Mouse (Mus musculus) limb, embryonic 15.5 days (tissue): Measurements from ENCODE around the gene Mob3b. TPM values are rescaled to one million over a fixed set of nuclear protein-coding genes. Genes with fewer than 3 reads are reported as not detected.

ENCODE experiments used
- ATAC-seq: fragments of 200-750 bp; cut with Nextera tagmentation; 2 replicates; pipeline ENCODE4 v1.8.0; 2017; ENCODE audit warnings: low read depth, moderate TSS enrichment; ENCODE audit not compliant: insufficient number of reproducible peaks, low FRiP score, low TSS enrichment
- H3K27ac ChIP-seq: fragments of 300-500 bp; sonication (generic); 2 replicates; pipeline ENCODE4 v1.5.1; 2015; ENCODE audit warnings: moderate library complexity, mild to moderate bottlenecking, inconsistent platforms
- H3K27me3 ChIP-seq: fragments of 300-500 bp; sonication (generic); 2 replicates; pipeline ENCODE4 v1.6.1; 2015; ENCODE audit warnings: inconsistent platforms
- H3K36me3 ChIP-seq: fragments of 300-500 bp; sonication (generic); 2 replicates; pipeline ENCODE4 v1.6.1; 2015; ENCODE audit warnings: inconsistent platforms
- H3K4me1 ChIP-seq: fragments of 300-500 bp; sonication (generic); 2 replicates; pipeline ENCODE4 v1.6.1; 2015; ENCODE audit warnings: inconsistent platforms
- H3K4me2 ChIP-seq: fragments of 300-500 bp; sonication (generic); 2 replicates; pipeline ENCODE4 v1.6.1; 2015; ENCODE audit warnings: mild to moderate bottlenecking, inconsistent platforms
- H3K4me3 ChIP-seq: fragments of 300-500 bp; sonication (generic); 2 replicates; pipeline ENCODE4 v1.5.1; 2015; ENCODE audit warnings: mild to moderate bottlenecking, inconsistent platforms
- H3K9ac ChIP-seq: fragments of 300-500 bp; sonication (generic); 2 replicates; pipeline ENCODE4 v1.6.1; 2015; ENCODE audit warnings: inconsistent platforms
- H3K9me3 ChIP-seq: fragments of 300-500 bp; sonication (generic); 2 replicates; pipeline ENCODE4 v1.6.1; 2016; ENCODE audit warnings: inconsistent platforms
- WGBS: fragments of 180-500 bp; shearing (Covaris S2); methylation state at CpG from one replicate; pipeline ENCODE4 v1.1.7; 2015; 5-methylcytosine and 5-hydroxymethylcytosine counted together
- polyA plus RNA-seq: library from polyadenylated mRNA; unstranded; fragments of >200 nt; fragmentation: Nextera tagmentation; extraction: Ambion mirVana; gene quantifications from 2 replicates; pipeline ENCODE4 v1.2.1, GENCODE M21; 2015

The Mob3b gene
- 12.6 and 12.8 TPM in 2 replicates for polyA plus RNA-seq

DNA sequence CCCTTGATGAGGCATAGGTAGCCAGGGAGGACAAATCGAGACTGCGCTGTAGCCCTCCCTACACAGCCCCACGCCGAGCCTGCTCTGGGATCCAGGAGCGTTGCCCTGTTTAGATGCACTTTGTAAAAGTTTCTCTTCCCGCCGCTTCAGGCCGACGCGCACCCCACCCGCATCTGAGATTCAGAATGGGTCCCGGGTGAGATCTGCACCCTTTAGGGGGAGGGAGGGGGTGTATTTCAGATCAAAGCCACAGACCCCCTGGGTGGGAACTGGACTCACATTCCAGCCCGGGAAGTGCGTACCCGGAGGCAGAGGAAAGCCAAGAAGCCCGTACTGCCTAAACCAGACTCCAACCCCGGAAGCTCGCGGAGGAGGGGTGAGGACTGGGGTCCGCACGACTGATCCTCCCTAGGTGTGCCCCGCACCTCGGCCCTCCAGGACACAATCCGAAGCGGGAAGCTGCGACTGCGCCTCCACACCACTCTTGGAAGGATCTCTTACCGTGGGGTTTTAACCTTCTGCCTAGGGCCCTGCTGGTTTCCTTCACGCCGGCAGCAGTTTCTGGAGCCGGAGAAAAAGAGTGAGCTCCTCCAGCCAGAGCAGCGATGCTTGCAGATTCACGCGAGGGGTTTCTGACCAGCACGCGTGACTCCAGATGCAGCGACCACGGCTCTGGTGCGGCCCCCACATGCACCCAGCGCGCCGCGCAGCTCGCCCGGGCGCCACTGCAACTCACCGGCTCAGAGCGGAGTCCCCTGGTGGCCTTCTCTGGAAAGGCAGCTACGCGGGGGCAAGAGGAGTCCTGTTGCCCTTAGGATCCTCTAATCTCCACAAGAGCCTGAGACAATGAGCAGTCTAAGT lies at the start of gene Mob3b:
Gene Mob3b, minus strand, starts transcription at position 734 of the 861 bp plus-strand sequence.
- H3K4me1 ChIP-seq: peaks cover 21% of the 10 kb centered on the region
- no peaks in the 10 kb centered on the region for H3K27me3 ChIP-seq
- peak within 1 kb of the TSS; percentile 47 for H3K9ac ChIP-seq
- WGBS: under 1% methylated on average over 50 of the region's 50 CpGs
- no peaks in the 10 kb centered on the region for H3K9me3 ChIP-seq
- H3K36me3 ChIP-seq: no peaks in the 10 kb centered on the region
- H3K4me2 ChIP-seq: peak within 1 kb of the TSS; percentile 83
- H3K27ac ChIP-seq: peak within 1 kb of the TSS; percentile 84
- ATAC-seq: peak; percentile 74
- H3K4me3 ChIP-seq: peak within 1 kb of the TSS; percentile 62

DNA sequence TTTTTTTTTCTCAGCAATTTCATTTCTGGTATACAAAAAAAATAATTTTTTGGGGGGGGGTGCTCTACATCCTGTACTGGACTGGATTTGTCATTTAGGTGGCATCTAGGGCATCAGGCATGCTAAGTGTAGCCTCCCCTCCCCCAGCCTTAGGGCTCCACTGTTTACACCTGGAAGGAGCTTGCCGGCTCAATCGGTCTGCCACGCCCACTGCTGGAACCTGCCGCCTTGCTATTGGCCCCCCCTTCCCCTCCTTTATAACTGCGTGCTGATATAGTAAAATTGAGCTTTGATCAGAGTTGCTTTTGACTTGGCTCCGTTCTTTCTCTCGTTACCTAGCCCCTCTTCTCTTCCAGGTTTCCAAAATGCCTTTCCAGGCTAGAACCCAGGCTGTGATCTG lies 47.4 kb upstream of the Mob3b start:
- no peak overlapping the region for H3K4me2 ChIP-seq
- 52% methylated on average over 7 of the region's 7 CpGs for WGBS
- H3K9ac ChIP-seq: no peak overlapping the region
- H3K4me1 ChIP-seq: no peaks in the 10 kb centered on the region
- no peaks in the 10 kb centered on the region for H3K9me3 ChIP-seq
- peaks cover 14% of the 10 kb centered on the region; the same call in 1 of the 2 replicates for H3K36me3 ChIP-seq
- H3K27ac ChIP-seq: no peak overlapping the region
- ATAC-seq: no peak
- no peaks in the 10 kb centered on the region for H3K27me3 ChIP-seq
- H3K4me3 ChIP-seq: no peak overlapping the region

DNA sequence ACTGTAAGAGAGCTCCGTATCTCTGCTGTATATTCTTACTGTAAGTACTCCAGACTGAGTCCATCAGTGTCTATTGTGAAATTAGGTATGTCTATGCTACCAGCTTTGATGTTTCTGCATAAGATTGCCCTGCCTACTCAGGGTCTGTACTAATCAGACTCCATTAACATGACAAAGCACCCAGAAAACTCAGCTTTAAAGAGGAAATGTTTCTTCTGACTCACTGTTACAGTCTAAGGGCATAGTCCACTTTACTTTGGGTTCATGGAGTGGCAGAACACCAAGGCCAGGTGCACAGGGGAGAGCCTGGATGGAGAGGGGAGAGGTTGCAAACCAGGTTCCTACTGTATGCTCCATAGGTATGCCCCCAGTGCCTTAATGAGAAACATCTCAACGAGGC lies 46.4 kb upstream of the Mob3b start:
- H3K27ac ChIP-seq: no peak overlapping the region
- H3K9ac ChIP-seq: no peak overlapping the region
- peaks cover 16% of the 10 kb centered on the region; the same call in 1 of the 2 replicates for H3K36me3 ChIP-seq
- WGBS: 98% methylated on average over 2 of the region's 2 CpGs
- no peaks in the 10 kb centered on the region for H3K27me3 ChIP-seq
- no peak for ATAC-seq
- no peak overlapping the region for H3K4me2 ChIP-seq
- H3K4me3 ChIP-seq: no peak overlapping the region
- no peaks in the 10 kb centered on the region for H3K9me3 ChIP-seq
- H3K4me1 ChIP-seq: no peaks in the 10 kb centered on the region

DNA sequence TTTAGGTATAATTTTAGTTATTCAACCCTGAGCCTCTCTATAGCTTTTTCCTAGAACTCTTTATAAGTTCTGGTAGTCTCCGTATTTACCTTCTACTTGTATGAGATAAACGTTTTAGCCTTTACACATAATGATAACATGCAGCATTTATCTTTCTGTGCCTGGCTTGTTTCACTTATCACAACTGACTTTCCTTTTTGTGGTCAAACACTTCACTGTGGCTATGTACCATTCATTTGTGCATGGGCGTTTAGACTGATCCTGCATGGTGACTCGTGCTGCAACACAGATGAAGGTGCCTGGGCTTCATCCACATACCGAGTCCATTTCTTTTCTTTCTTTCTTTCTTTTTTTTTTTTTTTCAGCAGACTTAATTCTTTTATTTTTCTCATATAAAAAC lies 44.4 kb upstream of the Mob3b start:
- Histone ChIP-seq H3K9ac (no peak overlapping the region), H3K27me3 (no peaks in the 10 kb centered on the region), H3K4me2 (no peak overlapping the region), H3K9me3 (no peaks in the 10 kb centered on the region), H3K4me1 (no peaks in the 10 kb centered on the region), H3K36me3 (peaks cover 21% of the 10 kb centered on the region), H3K27ac (no peak overlapping the region), H3K4me3 (no peak overlapping the region)
- 94% methylated on average over 5 of the region's 5 CpGs for WGBS
- ATAC-seq: no peak

DNA sequence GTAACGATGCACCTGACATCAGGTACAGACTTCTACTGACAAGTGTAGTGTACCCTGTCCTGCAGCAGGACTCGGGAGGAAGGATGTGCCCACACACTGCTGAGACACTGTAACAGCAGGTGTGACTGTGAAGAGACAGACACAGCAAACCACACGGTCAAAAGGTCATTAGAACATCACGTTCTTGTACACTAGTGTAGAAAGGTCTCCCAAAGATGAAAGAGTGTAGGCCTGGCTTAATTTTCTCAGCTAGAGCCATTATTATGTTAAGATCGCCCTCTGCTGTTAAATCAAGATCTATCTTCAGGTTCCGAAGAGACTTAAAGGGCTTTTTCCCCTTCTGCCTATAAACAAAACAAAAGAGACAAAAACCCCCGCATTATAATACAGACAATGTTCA lies 35.4 kb upstream of the Mob3b start:
- H3K9me3 ChIP-seq: no peaks in the 10 kb centered on the region
- H3K4me3 ChIP-seq: no peak overlapping the region
- H3K36me3 ChIP-seq: peaks cover 14% of the 10 kb centered on the region
- no peak for ATAC-seq
- H3K9ac ChIP-seq: no peak overlapping the region
- WGBS: 45% methylated on average over 7 of the region's 7 CpGs
- H3K4me1 ChIP-seq: no peaks in the 10 kb centered on the region
- no peak overlapping the region for H3K27ac ChIP-seq
- no peak overlapping the region for H3K4me2 ChIP-seq
- H3K27me3 ChIP-seq: no peaks in the 10 kb centered on the region

DNA sequence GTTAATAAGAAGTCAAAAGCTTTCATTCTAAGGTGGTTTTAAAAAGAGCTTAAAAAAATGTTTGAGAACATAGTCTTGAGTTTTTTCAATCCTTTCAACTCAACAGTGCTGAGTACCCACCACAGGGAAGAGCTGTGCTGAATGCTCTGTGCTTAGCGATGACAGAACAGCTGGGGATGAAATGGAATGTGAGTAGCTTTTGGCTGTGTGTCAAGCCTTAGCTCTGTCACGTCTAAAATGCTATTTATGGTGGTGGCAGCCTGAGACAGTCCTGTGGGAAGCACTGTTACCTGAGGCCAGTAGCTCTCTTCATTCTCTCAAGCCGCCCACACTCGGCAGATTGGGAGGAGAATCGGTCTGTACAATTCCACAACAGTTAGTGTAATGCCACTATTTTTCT lies 32.5 kb upstream of the Mob3b start:
- Histone ChIP-seq H3K4me1 (no peaks in the 10 kb centered on the region), H3K27ac (no peak overlapping the region), H3K4me3 (no peak overlapping the region), H3K9me3 (no peaks in the 10 kb centered on the region), H3K9ac (no peak overlapping the region), H3K4me2 (no peak overlapping the region), H3K36me3 (0 out of 2 replicates have a peak, but pooled peaks cover 9% of the 10 kb centered on the region), H3K27me3 (no peaks in the 10 kb centered on the region)
- ATAC-seq: no peak
- WGBS: 59% methylated on average over 5 of the region's 5 CpGs

DNA sequence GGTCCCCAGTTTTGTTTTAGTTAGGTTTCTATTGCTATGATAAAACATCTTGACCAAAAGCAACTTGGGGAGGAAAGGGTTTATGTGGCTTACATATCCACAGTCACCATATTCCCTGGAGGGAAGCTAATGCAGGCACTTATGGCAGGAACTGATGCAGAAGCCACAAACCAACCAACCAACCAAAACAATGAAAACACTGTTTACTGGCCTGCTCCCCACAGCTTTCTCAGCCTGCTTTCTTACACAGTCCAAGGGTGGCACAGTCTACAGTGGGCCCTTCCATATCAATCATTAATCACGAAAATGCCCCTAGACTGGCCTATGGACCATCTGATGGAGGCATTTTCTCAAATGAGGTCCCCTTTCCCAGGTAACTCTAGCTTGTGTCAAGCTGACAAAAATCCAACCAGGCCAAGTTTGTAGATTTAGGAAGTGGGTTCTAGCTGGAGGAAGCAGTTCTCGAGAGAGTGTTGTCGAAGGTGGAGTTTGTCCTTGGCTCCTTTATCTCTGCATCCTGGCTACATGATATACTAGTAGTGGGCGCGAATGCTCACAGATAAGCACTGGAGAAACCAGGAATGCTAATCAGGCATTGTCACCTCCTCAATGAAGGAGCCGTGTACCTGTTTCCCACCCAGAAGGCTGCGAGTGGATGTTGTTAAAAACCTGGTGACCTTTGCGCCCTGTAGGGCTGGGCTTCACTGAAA lies 30.5 kb upstream of the Mob3b start:
- Histone ChIP-seq H3K4me2 (no peak overlapping the region), H3K4me1 (no peaks in the 10 kb centered on the region), H3K27ac (no peak overlapping the region), H3K36me3 (no peaks in the 10 kb centered on the region), H3K9ac (no peak overlapping the region), H3K9me3 (no peaks in the 10 kb centered on the region), H3K4me3 (no peak overlapping the region), H3K27me3 (no peaks in the 10 kb centered on the region)
- ATAC-seq: no peak
- 92% methylated on average over 8 of the region's 8 CpGs for WGBS

DNA sequence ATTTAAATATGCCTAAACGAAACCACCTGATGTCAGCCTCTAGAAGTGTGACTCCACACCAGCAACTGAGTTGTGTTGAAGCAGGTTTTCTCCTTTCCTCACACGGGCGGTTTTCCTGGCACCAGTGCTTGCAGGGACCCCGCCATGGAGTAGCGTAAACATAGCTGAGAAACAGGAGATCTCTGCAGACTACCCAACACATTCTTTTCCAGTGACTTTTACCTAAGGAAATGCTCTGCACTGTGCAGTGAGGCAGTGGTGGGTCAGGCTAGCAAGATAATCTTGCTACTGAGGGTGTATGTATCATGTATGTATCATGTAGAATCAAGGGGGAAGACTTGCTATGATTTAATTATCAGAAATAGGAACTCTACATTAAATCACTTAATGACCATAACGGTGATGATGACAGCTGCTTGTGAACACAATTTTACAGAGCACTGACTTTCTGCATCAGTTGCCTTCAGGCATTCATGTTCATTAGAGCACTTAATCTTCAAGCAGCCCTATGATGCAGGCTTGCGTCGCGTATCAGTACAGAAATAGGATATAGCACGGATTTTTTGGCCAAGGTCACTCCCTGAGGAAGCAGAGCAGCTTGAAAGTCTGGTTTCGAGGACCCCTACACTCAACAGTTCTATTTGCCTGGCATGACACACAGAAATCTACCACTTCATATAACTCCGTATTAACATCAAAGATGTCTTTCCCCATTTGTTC lies 20.8 kb upstream of the Mob3b start:
- Histone ChIP-seq H3K4me2 (no peak overlapping the region), H3K36me3 (no peaks in the 10 kb centered on the region), H3K9ac (no peak overlapping the region), H3K4me1 (peaks cover 3% of the 10 kb centered on the region), H3K27me3 (no peaks in the 10 kb centered on the region), H3K4me3 (no peak overlapping the region), H3K9me3 (no peaks in the 10 kb centered on the region), H3K27ac (no peak overlapping the region)
- ATAC-seq: no peak
- 60% methylated on average over 12 of the region's 12 CpGs for WGBS

DNA sequence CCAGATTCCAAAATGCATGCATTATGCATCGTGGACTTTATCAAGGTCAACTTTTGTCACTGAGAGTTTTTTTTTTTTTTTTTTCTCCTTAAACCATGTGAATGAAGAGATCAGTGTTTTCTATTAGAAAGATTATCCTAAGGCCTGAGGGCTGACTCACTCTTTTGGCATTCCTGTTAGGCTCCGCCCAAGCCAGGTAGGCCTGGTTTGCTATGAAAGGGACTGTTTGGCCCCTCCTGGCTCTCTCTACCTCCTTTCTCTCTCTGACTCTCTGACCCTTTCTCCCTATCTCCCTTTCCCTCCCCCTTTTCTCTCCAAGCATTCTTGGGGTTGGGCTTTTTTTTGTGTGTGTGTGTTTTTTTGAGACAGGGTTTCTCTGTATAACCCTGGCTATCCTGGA lies 18.3 kb upstream of the Mob3b start:
- Histone ChIP-seq H3K36me3 (no peaks in the 10 kb centered on the region), H3K27ac (no peak overlapping the region), H3K9ac (no peak overlapping the region), H3K4me3 (no peak overlapping the region), H3K9me3 (no peaks in the 10 kb centered on the region), H3K27me3 (no peaks in the 10 kb centered on the region), H3K4me2 (no peak overlapping the region), H3K4me1 (peaks cover 3% of the 10 kb centered on the region)
- ATAC-seq: no peak
- 85% methylated on average over 2 of the region's 2 CpGs for WGBS

DNA sequence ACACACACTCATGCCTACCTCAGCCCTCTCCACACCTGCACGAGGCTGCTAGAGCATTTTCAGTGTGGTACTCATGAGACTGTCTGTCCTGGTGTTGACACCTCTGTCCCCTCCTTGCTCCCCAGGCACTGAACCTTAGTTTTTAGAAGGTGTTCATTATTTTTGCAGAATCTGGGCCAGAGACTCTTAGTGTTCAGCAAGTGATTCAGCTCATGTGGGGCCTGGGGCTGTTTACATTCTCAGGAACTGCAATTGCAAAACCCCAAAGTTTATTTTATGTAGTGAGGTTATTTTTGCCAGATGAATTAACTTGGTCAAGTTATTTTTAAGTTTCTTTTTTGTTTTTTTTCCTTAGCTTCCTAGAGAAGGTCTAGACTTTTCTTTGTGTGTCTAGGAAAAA lies 16.3 kb upstream of the Mob3b start:
- WGBS: 54% methylated on average over 1 of the region's 1 CpGs
- Histone ChIP-seq H3K36me3 (no peaks in the 10 kb centered on the region), H3K4me1 (peaks cover 8% of the 10 kb centered on the region), H3K27ac (no peak overlapping the region), H3K9ac (no peak overlapping the region), H3K4me3 (no peak overlapping the region), H3K4me2 (no peak overlapping the region), H3K27me3 (no peaks in the 10 kb centered on the region), H3K9me3 (no peaks in the 10 kb centered on the region)
- no peak for ATAC-seq

DNA sequence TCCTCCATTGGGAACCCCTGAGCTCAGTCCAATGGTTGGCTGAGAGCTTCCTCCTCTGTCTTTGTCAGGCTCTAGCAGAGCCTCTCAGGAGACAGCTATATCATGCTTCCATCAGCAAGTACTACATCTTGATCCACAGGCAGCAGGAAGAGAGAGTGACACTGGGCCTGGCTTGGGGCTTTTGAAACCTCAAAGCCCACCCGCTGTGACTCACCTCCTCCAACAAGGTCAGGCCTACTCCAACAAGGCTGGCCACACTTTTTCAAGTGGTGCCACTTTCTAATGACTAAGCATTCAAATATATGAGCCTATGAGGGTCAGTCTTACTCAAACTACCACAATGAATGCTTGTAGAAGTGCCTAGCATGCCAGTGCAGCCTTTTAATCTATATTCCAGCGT lies 15.2 kb upstream of the Mob3b start:
- Histone ChIP-seq H3K4me3 (no peak overlapping the region), H3K4me1 (peaks cover 11% of the 10 kb centered on the region), H3K36me3 (no peaks in the 10 kb centered on the region), H3K27me3 (no peaks in the 10 kb centered on the region), H3K9ac (no peak overlapping the region), H3K4me2 (no peak overlapping the region), H3K27ac (no peak overlapping the region), H3K9me3 (no peaks in the 10 kb centered on the region)
- 76% methylated on average over 2 of the region's 2 CpGs for WGBS
- no peak for ATAC-seq
